Mouse (Mus musculus) ovary, postnatal 14 days (tissue): ENCODE results near the gene Ackr2.

Source experiments
- DNase-seq: peaks from one replicate; pipeline ENCODE4 v3.0.0; 2022; ENCODE audit warnings: low spot score

Gene Ackr2

DNA sequence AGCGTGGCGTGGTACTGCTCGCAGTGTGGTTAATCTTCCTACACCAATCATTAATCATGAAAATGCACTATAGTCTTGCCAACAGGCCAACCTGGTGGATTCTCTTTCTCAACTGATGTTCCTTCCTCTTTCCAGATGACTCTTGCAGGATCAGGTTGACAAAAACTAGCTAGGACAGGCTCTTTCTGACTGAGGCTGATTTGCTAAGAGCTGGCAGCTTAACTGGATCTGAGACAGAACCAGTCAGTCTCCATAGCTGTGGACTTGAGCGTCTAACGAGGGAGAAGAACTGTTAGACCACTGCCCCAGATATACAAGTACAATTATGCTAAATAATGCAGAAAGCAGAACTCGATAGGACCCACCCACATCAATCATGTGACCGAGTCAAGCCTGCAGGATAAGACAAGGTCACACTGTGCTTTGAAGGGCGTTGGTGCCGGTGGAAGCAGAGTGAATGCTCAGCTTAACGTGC, 20.9 kb downstream of the Ackr2 start:
- DNase-seq = no peak

DNA sequence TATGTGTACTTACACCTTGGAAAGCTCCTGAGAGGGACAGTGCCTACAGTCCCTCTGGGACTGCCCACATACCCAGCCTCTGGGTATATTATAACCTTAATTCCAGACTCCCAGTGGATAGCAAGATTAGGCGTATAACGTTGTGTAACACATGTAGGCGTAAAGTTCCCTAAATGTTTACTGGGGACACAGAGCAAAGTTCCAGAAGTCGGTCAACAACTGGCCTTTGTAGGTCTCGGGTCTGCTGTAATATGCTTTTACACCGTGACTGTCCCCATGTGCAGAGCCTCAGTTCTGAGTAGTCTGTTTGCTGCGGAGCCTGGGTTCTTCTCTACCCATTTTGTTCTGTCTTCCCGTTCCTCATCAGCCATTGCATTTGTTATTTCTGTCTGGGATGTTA, 25.3 kb downstream of the Ackr2 start:
- DNase-seq = no peak

DNA sequence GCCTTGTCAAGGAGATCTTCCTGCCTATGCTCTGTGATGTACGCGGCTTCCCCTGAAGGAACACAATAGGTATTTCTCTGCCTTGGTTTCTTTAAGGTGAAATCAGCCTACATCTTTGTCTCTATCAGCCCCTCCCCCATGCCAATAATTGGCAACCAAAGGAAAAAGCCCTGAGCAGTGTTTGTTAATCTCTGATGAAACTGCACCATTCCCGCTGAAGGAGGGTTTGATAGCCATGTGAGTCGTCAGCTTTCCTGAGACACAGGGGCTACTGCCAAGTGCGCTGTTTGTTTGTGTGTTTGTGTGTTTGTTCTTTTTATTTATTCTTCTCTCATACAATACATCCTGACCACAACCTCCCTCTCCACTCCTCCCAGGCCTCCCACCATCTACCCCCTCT, 25.8 kb downstream of the Ackr2 start:
- DNase-seq = no peak

GRCm38 (mm10) chr9:121924901-121925560, 26.9 kb downstream of the Ackr2 start:
- no peak for DNase-seq

DNA sequence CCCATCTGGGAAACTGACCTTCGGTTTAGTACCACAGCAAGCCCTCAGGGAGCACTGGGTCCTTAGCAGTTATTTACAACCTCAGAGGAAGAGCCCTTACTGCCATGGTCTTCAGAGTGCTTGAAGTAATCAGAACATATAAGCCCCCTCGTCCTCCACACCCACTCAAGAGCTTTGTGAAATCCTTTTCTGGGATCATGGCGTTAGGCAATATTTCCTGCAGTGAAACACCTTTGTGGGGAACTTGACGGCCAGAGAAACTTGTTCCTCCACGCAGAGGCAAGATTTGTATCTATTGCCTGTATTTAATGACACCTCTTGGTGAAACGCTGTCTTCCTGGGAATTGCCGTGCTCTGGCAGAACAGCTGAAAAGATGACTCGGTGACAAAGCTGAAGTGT, 27.8 kb downstream of the Ackr2 start:
- no peak for DNase-seq

DNA sequence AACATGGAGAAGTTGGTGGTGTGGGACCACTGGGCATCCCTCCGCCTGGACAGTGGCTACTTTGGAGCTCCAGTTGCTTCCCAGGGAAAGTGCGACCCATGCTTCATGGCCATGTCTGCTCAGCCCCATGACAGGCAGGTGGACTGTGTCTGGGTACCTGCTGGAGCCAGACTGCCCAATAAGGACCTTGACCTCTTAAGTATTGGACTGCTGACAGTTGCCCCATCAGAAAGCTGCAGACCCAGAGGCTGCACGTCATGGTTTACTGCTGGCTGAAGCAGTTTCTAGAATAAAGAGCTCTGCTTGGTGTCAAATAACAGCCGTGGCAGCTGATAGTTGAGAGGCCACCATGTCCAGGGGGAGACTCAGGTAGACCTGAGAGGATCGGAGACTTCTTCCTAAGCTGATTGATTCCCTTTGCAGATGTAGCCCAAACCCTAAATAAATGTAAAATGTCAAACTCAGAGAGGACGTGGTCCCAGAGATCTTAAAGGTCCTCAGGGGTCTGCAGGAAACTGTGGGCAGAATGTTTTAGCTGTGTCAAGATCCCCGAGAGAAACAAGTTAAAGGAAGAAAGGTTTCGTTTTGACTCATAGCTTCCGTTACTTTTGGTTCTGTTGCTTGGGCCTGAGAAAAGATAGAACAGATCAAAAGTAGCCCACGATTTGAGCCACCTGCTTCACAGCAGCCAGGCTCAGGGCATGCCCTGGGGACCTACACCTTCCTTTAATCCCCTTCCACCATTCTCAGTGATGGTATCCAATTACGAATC, 28.7 kb downstream of the Ackr2 start:
- no peak for DNase-seq

GRCm38 (mm10) chr9:121927721-121928120, 29.6 kb downstream of the Ackr2 start:
- DNase-seq = no peak

DNA sequence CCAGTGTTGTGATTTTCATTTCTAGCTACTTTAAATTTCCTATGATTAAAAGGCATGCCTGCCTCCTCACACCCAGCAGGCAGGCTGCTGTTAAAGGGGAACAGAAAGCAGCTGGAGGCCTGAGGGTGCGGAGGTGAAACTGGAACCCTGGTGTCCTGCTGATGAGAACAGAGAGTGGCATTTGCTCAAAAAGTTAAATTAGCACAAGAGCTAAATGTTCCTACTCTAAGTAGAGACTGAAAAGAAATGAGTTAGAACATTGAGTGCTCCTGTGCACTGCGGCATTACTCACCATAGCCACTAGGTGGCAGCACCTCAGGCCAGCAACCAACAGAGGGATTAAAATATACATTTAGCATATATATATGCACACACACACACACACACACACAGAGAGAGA, 30.3 kb downstream of the Ackr2 start:
- DNase-seq = peak; percentile 29

DNA sequence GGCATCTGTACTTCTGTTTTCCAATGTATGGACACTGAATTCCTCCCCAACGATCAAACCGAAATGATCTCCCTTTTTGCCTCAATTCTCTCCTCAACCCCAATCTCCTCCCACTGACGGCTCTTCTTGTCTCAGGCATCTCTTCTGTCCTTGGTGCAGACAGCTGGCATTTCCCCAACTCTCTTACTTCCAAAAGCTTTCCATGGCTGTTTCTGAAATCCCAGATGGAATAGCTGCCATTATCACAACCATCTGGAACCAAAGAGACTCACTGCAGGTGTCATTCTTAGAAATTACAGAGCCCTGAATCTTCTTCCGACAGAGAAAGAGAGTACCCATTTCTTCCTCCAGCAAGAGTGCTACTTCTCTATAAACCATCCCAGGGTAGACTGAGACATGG, 36.7 kb downstream of the Ackr2 start:
- DNase-seq = no peak

DNA sequence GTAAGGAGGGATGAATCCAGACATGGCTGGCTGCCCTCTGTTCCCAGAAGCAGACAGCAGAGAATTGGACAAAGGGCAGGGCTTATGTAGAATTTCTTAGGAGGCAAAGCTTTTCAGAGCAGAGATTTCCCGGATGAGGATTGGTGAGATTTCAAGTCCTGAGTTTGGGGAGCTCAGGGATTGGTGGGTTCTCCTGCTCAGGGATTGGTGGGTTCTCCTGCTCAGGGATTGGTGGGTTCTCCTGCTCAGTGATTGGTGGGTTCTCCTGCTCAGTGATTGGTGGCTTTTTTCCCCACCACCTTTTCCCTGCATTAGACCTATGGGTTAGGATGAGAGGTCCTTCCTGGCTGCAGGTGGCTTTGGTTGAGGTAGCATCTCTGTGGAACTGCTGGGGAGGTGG, 38.8 kb downstream of the Ackr2 start:
- no peak for DNase-seq

DNA sequence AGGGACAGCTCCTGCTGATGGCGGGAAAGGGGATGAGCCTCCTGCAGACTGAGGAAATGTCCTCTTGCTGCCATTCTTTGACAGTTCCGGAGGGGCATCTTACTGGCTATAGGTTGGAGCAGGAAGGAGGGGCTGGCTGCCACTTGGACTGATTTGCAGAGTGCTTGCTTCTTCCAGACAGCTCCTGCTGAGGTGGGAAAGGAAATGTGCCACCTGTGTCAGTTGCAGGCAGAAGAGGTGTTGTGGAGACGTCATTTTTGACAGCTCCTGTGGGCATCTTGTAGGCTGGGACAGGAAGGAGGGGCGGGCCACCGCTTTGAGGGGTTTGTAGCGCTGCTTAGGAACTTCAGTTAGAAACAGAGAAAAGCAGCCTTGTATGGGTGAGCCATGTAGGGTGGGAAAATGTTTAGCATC, 39.3 kb downstream of the Ackr2 start:
- DNase-seq = no peak

- DNase-seq = no peak
Measured at GRCm38 (mm10) chr9:121937944-121938355, 39.8 kb downstream of the Ackr2 start.

DNA sequence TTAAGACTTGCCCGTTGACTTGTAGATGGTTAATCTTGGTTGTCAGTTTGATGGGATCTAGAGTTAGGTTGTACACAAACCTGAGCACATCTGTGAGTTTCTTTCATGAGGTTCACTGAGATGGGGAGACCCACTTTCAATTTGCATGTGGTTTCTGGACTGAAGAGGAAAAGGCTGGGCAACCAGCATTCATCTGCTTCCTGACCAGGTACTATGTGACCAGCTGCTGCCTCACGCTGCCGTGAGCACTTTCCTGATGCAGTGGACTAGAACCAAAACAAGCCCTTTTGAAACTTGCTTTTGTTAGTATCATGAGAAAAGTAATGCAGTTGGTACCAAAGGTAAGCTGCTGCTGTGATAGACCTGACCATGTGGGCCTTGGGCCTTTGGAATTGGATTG, 44.9 kb downstream of the Ackr2 start:
- DNase-seq = no peak

DNA sequence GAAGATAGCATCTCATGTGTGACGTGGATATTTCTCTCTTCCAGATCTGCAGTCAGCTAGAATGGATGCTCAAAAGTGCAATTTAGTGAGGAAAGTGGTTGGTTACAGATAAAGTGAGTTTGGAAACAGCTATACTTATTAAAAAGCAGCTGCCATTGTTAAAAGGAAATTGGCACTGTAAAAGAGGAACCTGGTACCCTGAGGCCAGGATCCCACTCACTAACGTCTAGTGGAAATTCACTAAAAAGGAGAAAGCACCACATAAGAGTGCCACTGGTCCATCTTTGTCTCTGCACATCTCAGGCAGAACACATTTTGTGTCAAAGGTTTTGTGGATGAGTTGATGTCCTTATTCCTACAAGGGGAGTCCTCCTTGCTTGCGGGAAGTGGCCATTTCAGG, 45.5 kb downstream of the Ackr2 start:
- no peak for DNase-seq

DNA sequence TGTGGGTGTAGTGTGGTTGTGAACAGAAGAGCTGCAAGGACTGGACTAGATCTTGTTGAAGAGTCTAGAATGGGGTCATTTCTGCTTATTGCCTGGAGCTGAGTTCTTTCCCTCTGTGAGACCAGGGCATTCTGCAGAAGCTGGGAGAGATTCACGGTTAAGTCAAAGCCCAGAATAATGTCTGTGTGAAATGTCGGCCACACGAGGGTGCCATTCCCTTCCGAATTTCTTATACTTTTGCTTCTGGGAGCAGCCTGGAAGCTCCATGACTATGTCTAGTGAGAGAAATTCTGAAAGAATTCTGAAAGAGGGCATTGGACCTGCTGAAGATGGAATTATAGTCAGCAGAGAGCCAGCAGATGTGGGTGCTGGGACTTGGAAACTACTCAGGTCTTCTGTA, 49.6 kb downstream of the Ackr2 start:
- peak; percentile 61 for DNase-seq

DNA sequence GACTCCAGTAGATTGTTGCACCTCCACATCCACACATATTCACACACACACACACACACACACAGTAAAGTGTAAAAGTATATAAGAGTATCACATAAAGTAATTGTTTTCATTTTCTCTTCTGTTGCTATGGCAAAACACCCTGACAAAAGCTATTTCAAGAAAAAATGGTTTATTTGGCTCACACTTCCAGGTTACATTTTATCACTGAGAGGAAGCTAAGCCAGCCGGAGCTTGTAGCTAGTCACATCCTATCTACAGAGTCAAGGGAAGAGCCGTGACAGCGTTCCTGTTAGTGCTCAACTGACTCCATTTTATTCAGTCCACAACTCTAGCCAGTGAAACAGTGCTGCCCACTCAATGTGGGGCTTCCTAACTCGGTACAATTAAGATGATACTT, 50.3 kb downstream of the Ackr2 start:
- no peak for DNase-seq

DNA sequence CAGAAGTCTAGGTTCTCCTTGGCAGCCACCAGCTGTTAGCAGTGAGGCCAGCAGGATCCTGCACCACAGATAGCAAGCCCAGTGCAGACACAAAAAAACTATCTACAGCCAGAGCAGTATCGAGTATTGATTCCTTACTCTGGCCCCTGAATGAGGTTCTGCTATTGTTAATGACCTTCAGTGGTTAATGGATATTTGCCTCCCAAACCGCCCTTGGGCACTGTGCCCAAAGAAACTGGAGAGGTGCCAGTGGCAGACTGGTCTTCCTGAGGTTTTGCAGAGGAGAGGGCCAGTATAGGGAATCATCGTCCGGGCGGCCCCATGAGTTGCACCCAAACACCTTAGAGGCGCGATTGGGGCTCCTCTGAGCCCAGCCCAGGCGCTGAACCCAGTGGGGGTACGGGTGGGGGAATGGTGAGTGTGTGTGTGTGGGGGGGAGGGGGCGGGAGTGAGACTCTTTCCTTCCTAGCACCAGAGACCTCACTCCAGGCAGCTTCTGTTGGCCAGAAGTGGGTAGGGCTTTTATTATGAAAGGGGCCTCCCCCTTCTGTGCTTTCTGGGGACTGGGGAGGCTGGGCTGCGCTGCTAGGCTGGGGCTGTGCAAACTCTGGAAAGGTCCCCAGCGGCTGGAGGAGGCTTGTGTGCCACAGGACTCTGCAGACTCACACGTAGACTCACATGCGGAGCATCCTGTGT, 52.4 kb downstream of the Ackr2 start, which contains the start of gene Fam198a:
TSS of gene Fam198a (plus strand) at position 571 of the 696 bp plus-strand sequence.
- peak; percentile 94 for DNase-seq

- no peak for DNase-seq
Measured at GRCm38 (mm10) chr9:121951114-121951423, 52.9 kb downstream of the Ackr2 start.

GRCm38 (mm10) chr9:121952596-121952995, 54.4 kb downstream of the Ackr2 start:
- no peak for DNase-seq

DNA sequence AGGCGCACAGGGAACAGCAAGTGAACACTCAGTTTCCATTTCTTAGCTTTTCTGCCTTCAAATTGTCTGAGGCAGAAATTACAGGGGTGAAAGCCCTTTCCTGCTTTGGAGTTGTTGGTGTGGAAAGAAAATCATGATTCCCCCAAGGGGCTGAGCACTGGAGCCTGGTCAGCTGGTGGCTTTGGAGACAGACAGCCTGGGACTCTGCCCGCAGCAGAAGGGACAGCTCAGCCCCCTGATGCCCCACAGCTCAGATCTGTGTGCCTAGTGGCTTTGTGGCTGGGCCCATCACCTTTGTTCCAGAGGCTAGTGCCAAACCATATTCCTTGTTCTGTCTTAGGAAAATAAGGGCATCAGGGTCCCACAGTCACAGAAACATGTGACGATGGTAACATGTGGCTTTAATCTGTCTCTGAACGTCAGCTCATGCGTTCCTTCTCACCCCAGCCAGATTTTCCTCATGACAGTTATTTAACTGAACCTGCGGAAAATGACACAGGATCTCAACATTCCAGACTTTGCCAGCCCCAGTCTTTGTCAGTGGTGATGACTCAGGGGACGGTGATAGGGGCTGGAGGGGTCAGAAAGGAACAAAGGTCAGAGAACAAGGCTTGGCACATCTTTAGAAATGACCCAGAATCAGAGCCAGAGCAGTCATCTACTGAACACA, 61.9 kb downstream of the Ackr2 start:
- no peak for DNase-seq
